Mouse (Mus musculus) cerebellum, adult 8-10 months (tissue): ENCODE measurements around the gene Onecut3.

Experiments used
- DNase-seq: peaks from one replicate; pipeline ENCODE4 v3.0.0; 2022

Gene Onecut3

GRCm38 (mm10) chr10:80504724-80505123 lies 10.1 kb downstream of the Onecut3 start:
- no peak for DNase-seq

GRCm38 (mm10) chr10:80506222-80506621 lies 11.6 kb downstream of the Onecut3 start:
- DNase-seq: peak; percentile 51

GRCm38 (mm10) chr10:80509412-80510272 lies 15.0 kb downstream of the Onecut3 start:
- DNase-seq: peak; percentile 77

- DNase-seq: no peak
Observed at GRCm38 (mm10) chr10:80510273-80510660, 15.6 kb downstream of the Onecut3 start.

GRCm38 (mm10) chr10:80513739-80514138 lies 19.1 kb downstream of the Onecut3 start:
- no peak for DNase-seq

- no peak for DNase-seq
Observed at GRCm38 (mm10) chr10:80519287-80519686, 24.7 kb downstream of the Onecut3 start.

GRCm38 (mm10) chr10:80523299-80523698 lies 28.7 kb downstream of the Onecut3 start:
- no peak for DNase-seq

GRCm38 (mm10) chr10:80526172-80526571 lies 31.5 kb downstream of the Onecut3 start:
- DNase-seq: no peak

GRCm38 (mm10) chr10:80532783-80533182 lies 38.1 kb downstream of the Onecut3 start:
- no peak for DNase-seq

- DNase-seq: no peak
Observed at GRCm38 (mm10) chr10:80533704-80534103, 39.1 kb downstream of the Onecut3 start.

- DNase-seq: no peak
Observed at GRCm38 (mm10) chr10:80535071-80535470, 40.4 kb downstream of the Onecut3 start.

GRCm38 (mm10) chr10:80535711-80536110 lies 41.1 kb downstream of the Onecut3 start:
- no peak for DNase-seq

GRCm38 (mm10) chr10:80538180-80538579 lies 43.5 kb downstream of the Onecut3 start:
- no peak for DNase-seq

- no peak for DNase-seq
Observed at GRCm38 (mm10) chr10:80538710-80539394, 44.2 kb downstream of the Onecut3 start, which contains the start of gene Atp8b3. Gene Atp8b3 (minus strand): TSS chr10:80539124.

- DNase-seq: no peak
Observed at GRCm38 (mm10) chr10:80539493-80539892, 44.9 kb downstream of the Onecut3 start.

GRCm38 (mm10) chr10:80543873-80544272 lies 49.2 kb downstream of the Onecut3 start:
- no peak for DNase-seq

- no peak for DNase-seq
Observed at GRCm38 (mm10) chr10:80545590-80545989, 51.0 kb downstream of the Onecut3 start.

- DNase-seq: no peak
Observed at GRCm38 (mm10) chr10:80546945-80547344, 52.3 kb downstream of the Onecut3 start.

- no peak for DNase-seq
Observed at GRCm38 (mm10) chr10:80547539-80547938, 52.9 kb downstream of the Onecut3 start.

- peak; percentile 64 for DNase-seq
Observed at GRCm38 (mm10) chr10:80548428-80549006, 53.9 kb downstream of the Onecut3 start.

- DNase-seq: no peak
Observed at GRCm38 (mm10) chr10:80549279-80549678, 54.6 kb downstream of the Onecut3 start.

GRCm38 (mm10) chr10:80552364-80552763 lies 57.7 kb downstream of the Onecut3 start:
- DNase-seq: no peak

GRCm38 (mm10) chr10:80553575-80553974 lies 58.9 kb downstream of the Onecut3 start:
- DNase-seq: no peak

GRCm38 (mm10) chr10:80553997-80554396 lies 59.4 kb downstream of the Onecut3 start:
- DNase-seq: no peak
